Mouse (Mus musculus): ENCODE results near the gene Apod.

DNA sequence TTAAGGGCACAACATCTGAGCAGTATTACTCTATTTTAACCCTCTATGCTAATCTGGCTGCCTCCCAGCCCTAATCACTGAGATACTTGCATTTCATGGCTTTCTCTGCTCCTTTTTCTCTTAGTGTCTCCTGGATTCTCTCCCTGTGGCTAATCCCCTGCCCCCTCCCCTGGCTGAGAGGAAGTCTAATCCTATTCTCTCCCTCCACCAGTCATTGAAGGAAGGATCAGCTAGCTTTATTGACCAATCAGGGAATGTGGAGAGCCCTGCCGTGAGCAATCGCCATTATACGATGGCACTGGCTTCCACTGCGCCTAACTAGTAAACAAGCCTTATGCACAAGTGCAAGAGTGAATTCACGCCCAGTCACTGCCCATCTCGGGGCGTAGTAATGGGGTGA lies 6.3 kb upstream of the Apod start:
- TF ChIP-seq CTCF (IDR thresholded peaks at IDR 0.05; ENCODE audit: low read depth, low read length), result no peak
- no peak for TF ChIP-seq POLR2A (IDR thresholded peaks at IDR 0.05; ENCODE audit: extremely low read depth, insufficient read depth, low read length)
